Mouse (Mus musculus): ENCODE data around the gene Rdh1.
"Not testable (repeated sequence)": the region's sequence is repeated elsewhere in the genome, so short reads cannot be mapped to it uniquely, and the experiment has no call there.

Gene Rdh1

DNA sequence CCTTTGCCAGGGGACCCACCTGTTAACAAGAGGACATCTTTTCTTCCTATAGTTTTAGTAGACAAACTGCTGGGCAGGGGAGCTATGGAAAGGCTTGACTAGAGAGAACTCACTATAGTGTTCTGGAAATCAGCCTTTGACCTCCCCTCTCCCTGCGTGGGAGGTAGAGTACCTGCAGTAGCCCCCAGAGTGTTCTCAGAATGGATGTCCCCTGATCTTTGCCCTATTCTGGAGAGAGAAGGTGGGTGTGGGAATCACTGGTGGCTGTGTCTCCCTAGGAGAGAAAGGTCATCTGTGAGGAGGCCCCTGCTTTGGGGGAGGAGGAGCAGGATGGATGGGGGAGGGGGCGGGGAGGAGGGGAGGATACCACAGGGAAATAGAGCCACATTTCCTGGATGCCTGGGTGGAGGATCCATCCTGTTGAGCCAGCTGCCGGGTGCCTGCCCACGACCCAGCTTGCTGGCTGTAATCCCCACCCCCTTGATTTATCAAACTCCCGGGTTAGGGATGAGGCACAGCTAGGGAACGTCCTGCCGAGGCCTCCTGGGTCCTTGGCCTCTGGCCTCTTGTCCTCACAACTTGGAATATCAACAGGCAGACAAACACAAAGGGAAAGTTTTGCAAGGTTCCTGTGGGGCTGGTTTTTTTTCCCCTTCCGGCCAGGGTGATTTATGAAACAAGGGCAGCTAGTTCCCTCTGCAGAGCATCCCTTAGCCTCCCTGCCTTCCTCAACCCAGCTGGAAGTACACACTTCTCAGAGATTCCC, 10.5 kb upstream of the Rdh1 start:
- DNase-seq (ENCODE audit: low read depth in 2 of 2, low spot score in 2 of 2): no peak

DNA sequence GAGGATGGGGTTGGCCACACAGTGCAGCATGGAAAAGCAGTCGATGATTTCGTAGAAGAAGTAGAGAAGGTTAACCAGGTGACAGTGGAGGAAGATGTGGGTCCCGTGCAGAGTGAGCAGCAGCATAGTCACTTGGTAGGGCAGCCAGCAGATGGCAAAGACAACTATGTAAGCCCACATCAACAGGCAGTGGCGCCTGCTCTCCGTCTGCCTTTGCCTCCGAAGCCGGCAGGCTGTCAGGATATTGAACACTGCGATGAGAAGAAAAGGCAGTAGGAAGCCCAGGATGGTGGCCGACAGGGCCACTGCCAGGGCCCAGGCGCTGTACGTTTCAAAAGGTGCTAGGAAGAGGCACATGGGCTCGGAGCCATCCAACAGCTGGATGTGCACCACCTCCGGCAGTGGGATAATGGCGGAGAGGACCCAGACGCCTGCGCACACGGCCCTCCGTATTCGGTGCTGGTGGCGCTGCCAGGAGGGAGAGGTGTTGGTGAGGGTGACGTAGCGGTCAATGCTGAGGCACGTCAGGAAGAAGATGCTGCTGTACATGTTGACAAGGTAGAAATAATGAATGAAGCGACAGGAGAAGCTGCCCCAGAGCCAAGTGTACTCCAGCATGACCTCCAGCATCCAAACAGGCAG, 9.3 kb upstream of the Rdh1 start:
- DNase-seq (ENCODE audit: low read depth in 2 of 2, low spot score in 2 of 2): no peak

DNA sequence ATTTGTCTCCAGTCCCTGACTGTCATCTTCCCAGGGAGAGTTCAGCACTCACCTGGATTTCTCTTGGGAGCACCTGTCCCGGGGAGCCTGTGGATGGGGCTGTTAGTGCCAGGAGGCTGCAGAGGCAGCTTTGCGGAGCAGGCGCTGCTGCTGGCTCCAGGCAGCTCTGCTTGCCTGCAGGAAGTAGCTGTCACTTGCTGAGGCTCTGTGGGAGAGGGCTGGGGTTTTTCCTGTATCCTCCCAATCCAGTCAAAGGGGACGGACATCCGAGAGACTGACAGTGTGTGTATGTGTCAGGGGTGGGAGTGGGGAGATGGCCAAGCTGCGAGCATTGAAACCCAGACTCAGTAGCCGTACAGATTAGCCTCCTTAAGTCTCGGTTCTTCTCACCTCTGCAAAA, 8.0 kb upstream of the Rdh1 start, which contains the start of gene Gpr182:
Gene Gpr182 (minus strand): TSS at position 185 of the 400 bp plus-strand sequence.
- no peak for DNase-seq (ENCODE audit: low read depth in 2 of 2, low spot score in 2 of 2)

DNA sequence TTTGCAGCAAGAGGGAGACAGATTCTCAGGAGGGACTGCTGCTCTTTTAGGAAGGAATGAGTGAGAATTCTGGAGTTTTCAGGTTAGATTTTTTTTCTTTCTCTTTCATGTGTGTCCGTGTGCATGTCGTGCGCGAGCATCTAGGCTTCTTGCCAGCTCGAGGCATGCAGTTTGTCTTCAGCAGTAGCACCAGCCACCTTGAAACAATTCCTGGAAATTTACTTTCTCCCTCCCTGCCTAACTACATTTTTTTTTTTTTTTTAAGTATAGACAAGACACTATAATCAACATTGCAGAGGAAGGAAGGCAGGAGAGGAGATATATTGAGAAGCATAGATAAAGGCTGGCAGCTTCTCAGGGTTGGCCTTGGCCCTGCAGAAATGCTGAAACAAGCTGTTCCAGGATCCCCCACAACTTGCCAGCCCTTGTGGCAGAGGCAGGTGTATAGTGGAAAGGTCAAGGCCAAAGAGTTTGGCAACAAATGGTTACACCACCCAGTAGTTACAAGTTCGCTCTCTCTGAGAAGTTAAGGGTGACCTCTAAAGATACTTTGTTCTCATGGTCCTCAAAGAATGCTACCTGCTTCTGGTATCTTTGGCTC, 4.9 kb upstream of the Rdh1 start:
- DNase-seq (ENCODE audit: low read depth in 2 of 2, low spot score in 2 of 2): no peak

DNA sequence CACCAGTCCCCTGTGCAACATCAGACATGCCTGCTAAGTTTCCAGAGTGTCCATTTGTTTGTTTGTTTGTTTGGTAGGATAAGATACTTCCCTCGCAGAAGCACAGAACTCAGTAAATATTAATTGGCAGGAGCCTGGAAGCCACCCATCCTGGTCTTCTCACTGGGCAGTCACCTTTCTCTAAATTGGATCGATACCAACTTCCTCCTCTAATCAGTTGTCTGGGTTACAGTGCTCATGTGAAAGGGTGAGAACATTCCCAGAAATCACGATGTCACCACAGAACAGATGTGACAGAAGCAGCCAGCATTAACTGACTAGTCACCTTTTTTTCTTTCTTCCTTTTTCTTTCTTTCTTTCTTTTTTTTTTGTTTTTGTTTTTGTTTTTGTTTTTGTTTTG, 4.3 kb upstream of the Rdh1 start:
- no peak for DNase-seq (ENCODE audit: low read depth in 2 of 2, low spot score in 2 of 2)

DNA sequence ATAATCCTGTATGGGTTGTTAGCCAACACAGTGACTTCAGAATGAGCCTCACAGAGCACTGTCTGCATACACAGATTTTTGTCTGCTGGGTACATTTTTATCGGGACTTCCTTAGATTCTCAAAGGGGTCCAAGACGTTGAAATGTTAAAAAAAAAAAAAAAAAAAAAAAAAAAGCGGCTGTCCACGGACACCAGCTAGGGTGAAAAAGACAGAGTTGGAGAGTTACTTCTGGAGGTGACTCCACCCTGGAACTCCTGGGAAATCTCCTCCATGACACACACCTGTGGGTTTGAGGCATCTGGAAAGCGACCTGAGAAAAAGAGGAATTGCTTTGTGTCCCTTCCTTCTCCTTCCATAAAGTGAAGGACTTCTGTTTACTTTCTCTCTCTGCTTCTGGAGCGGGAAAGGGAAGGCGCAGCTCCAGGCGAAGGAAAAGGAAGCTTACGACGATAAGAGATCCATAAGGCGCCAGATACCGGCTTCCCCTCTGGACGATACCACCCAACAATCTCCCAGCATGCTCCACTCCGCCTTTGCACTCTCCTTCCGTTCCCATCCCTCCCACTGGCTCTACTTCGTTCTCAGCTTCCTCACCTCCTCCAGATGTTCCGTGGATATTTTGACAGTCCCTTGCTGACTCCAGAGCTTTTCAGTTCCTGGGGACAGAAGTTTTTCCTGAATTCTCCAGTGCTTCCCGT, 3.6 kb upstream of the Rdh1 start:
- no peak for DNase-seq (ENCODE audit: low read depth in 2 of 2, low spot score in 2 of 2)

DNA sequence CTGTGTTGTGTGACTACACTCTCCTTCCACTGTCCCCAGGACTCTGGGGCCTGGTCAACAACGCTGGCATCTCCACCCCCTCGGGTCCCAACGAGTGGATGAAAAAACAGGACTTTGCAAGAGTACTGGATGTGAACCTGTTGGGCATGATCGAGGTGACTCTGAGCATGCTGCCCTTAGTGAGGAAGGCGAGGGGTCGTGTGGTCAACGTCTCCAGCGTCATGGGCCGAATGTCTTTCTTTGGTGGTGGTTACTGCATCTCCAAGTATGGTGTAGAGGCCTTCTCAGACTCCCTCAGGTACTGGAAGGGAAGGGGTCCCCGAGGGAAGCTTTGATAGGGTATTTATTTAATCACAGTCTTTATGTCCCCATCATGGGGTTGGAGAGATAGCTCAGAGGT, 3.4 kb downstream of the Rdh1 start:
- DNase-seq (ENCODE audit: low read depth in 2 of 2, low spot score in 2 of 2): not testable (repeated sequence)

DNA sequence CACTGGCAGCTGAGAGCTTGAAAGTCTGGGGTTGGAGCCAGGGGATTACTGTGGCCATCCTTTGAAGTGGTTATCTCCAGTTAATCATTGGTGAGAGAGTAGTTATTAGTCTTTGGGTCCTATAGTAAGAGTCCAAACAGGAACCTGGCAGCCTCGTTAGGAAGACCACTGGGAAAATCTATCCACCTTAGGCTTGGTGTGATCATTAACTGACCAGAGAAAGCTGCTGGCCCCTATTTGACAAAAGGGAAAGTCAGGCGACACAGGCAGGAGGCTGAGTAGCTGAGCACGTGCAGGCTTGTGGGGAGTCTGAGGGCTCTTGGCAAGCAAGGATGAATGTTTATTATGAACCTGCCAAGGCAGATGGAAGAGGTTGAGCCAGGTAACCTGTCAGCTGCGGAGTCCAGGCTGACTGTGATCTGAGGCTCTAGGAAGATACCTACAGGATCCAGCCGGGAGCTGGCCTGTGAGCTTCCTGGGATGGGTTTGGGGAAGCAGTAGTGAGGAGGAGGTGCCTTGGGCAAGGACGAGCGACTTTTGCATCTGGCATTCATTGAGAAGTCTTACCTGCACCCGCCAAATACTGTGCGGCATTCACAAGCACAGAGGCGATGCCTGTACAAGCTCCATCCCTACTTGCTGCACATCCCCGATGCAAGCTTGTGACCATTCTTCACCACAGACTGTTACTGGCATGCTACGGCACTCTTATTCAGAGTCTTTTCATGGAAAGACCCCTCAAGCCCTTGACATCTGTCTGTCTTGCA, 4.6 kb downstream of the Rdh1 start:
- no peak for DNase-seq (ENCODE audit: low read depth in 2 of 2, low spot score in 2 of 2)

DNA sequence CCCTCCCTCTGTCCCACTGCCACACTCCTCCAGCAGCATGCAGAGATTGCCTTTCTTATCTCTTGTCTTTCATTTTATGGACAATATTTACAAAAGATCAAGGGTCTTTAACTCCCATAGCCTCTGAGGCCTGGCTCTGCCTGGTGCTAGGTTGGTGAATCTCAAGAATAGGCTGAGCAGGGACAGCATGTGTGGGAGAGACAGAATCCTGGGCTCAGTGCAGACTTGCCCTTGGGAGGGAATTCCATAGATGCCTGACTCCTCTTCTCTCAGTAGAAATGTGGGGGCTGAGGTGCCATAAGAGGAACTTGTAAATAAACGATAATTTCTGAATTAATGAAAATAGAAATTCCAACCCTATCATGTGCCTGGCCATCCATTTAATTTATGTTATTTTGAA, 7.0 kb downstream of the Rdh1 start:
- DNase-seq (ENCODE audit: low read depth in 2 of 2, low spot score in 2 of 2): no peak

DNA sequence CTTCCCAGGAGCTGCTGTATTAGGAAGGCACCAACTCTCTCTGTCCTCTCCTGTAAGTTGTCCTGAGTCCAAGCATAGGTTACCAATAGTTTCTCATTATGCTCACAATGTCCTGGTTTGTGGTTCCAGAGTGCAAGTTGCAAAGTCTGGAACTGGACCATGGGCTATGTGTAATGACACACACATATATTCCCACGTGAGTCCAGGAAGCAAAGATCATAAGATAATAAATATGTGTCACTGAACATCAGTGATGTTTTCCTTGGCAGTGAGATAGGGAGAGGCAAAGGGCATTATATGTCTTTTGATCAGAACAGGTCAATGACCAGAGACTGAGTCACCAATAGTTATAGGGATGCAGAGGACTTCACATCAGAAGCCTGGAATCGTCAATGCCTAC, 16.5 kb downstream of the Rdh1 start, which contains the start of gene Rdh9:
Gene Rdh9 (plus strand): TSS at position 376 of the 400 bp plus-strand sequence.
- DNase-seq (ENCODE audit: low read depth in 2 of 2, low spot score in 2 of 2): no peak

DNA sequence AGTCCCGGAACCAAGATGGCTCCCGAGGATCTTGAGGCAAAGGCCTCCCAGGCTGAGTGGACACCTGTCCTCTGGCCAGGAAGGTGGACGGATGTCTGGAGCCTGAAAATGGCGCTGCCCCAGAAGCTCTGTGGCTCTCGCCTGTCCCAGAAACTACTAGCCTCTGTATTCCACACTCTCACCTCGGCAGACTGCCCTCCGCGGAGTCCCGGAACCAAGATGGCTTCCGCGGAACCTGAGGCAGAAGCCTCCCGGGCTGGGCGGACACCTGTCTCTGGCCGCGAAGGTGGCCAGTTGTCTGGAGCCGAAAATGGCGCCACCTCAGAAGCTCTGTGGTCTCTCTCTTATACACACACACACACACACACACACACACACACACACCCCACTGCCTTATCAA, 22.8 kb downstream of the Rdh1 start:
- DNase-seq (ENCODE audit: low read depth in 2 of 2, low spot score in 2 of 2): not testable (repeated sequence)

DNA sequence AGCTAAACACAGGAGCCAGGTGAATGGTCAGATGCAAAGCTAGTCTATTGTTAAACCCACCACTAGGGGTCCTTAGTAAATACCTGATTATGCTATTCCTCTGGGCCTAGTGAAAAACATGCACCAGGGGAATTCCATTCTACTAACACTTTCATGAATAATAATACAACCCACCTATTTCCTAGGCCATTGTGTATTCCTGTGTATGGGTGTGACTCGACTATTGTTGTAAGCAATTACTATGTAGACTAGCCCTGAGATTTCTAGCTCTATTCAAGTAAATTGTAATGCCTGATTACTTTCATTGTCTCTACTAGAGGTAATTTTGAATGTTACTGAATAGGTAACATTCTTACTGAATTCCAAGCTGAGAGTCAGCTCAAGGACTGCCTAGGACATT, 25.9 kb downstream of the Rdh1 start:
- DNase-seq (ENCODE audit: low read depth in 2 of 2, low spot score in 2 of 2): not testable (repeated sequence)

DNA sequence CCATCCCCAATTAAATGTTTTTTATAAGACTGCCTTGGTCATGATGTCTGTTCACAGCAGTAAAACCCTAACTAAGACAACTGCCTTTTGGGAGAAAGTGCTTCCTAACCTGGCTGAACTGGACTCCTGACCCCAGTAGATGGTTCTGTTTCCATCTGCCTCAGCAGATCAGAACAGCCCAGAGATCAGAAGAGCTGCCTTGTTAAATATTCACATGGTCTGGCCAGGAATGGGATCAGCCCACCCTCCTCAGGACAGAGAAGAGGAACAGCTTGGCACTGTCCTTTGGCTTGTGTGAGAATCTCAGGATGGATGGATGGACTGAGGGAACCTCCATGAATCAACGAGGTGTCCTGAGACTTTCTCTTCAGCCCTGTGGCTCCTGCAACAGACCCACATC, 39.8 kb downstream of the Rdh1 start:
- no peak for DNase-seq (ENCODE audit: low read depth in 2 of 2, low spot score in 2 of 2)

DNA sequence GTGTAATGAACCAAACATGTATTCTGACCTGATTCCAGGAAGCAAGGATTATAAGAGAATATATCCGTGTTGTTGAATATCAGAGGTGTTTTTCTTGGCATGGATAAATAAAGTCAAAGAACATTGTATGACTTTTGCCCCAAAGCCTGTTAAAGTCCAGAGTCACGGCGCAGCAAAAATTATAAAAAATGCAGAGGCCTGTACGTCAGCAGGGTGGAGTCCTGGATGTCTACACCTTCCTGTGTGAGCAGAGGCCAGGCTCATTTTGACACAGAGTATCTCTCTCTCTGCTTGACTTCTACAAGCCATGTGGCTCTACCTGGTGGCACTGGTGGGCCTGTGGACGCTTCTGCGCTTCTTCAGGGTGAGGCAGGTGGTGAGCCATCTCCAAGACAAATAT, 41.4 kb downstream of the Rdh1 start, which contains the start of gene Rdh16:
Gene Rdh16 (plus strand): TSS at position 262 of the 400 bp plus-strand sequence.
- no peak for DNase-seq (ENCODE audit: low read depth in 2 of 2, low spot score in 2 of 2)

DNA sequence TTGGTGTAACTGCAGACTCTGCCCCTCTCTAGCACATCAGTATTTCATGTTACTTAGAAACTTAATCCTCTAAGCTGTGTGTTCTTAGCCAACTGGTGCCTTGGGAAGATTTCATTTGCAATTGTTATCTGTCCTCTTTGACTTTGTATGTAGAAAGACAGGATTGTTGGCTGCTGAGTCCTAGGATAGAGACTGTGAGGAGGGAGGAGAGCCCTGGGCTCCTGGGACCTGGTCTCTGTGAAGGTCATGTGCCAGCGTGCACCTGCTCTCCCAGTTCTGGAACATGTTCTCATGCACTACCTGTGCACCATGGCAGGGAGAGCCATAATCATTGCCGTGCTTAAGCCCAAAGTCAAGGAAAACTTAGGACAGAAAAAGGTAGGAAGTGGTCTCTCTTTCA, 42.1 kb downstream of the Rdh1 start:
- no peak for DNase-seq (ENCODE audit: low read depth in 2 of 2, low spot score in 2 of 2)

DNA sequence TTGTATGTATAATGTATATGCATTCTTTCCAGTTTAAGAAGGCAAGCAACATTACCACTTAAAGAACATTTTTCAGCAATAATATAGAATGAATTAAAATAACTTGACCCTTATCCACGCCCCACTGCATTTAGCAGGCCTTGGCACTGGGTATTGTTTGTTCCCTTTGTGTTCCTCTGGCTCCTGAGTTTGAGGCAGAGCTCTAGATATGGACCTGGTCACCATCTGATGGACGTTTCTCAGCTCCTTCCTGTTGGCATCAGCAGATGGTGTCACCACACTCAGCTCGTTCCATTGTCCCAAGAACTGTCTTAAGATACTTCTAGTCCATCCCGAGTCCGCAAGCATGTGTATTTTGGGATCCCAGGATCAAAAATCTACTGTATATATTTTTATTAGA, 42.7 kb downstream of the Rdh1 start:
- no peak for DNase-seq (ENCODE audit: low read depth in 2 of 2, low spot score in 2 of 2)

DNA sequence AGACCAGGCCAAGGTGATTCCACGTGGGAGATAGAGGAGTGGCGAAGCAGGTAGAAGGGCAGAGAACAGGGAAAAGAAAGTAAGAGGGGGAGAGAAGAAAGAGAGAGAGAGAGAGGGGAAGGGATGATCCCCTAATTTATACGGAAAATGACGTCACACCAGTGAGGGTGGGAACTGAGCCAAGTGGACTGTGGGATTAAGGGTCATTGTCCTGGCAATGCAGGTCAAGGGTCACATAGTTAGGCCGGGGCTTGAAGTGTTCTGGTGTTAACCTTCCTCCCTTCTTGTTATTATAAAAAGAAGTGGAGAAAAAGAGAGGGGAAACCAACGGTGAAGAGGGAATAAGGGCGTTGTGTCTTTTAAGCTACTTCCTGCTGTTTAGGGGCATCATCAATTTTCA, 44.9 kb downstream of the Rdh1 start:
- DNase-seq (ENCODE audit: low read depth in 2 of 2, low spot score in 2 of 2): no peak

DNA sequence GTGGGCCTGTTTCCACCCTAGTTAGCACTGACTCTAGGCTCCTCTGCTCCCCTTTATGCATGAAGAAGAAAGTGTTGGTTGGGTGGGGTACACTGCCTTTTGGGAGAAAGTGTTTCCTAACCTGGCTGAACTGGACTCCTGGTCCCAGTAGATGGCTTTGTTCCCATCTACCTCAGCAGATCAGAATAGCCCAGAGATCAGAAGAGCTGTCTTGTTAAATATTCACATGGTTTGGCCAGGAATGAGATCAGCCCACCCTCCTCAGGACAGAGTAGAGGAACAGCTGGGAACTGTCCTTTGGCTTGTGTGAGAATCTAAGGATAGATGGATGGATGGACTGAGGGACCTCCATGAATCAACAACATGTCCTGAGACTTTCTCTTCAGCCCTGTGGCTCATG, 56.4 kb downstream of the Rdh1 start:
- DNase-seq (ENCODE audit: low read depth in 2 of 2, low spot score in 2 of 2): no peak

DNA sequence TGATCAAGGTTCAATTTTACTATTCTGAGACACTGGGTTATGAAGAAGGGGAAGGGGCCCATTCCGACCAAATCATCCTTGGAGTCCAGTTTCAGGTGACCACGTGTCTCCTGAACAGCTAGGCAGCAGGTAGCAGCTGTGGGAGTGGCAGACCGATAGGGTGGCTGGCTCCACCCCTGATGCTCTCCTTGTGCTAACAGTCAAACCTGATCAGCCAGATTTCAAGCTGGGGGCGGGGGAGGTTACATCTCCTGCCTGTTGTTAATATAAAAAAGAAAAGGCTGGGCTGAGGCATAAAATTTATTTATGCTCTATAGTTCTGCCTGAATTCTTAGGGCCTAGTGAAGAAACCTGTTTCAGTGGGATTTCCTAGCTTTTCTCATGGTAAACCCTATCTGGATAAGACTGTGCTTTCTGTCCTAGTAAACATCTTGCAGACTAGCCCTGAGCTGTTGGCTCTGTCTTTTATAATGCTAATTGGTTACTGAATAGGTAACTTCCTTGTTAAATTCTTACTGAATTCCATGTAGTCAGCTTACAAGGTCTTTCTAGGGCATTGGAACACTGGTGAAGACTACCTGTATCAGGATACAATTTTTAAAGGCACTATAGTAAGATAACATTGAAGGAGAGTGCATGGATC, 57.9 kb downstream of the Rdh1 start:
- not testable (repeated sequence) for DNase-seq (ENCODE audit: low read depth in 2 of 2, low spot score in 2 of 2)

Measured in CD8-positive naive resting alpha-beta T cell, adult 2 months (primary cell).